Mouse (Mus musculus): ENCODE data around the gene Nelfe.
"Not testable (repeated sequence)": the region's sequence is repeated elsewhere in the genome, so short reads cannot be mapped to it uniquely, and the experiment has no call there.

Gene Nelfe

DNA sequence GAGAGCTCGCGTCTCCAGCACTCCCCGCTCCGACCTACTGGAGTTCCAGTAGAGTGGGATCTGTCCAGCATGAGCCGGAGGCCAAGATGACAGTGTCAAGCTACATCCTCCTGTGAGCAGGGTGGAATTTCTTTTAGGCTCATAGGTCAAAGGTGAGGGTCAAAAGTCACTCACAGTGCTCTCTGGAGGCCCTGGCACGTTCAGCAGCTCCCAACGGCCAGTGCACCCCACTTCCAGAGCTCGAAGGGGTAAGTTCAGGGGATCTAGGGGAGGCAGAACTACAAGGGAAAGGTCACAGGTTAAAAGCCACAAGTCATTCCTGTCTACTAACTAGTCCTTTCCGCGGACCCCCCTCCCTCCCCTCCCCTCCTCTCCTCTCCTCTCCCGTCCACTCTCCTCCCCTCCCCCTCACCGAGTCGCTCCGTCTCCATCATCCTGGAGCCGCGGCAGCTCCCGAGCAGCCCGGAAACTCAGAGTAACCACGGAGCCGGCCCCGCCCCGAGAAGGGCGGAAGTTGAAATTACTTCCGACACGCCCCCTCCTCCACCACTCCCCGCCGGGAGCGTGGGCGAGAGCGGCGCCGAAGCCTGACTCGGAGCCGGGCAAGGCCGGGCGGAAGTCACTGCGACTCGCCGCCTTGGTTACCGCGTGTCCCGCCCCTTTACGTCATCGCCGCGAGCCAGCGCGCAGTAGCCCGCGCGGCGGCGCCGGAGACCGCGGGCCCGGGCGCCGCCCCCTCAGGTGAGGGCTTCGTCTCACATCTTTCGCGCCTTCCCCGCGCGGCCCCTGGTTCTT is at the start of gene Nelfe, which contains the start of gene Skiv2l:
Nelfe (plus strand) TSS at position 670 of the 795 bp plus-strand sequence.
Skiv2l (minus strand) TSS at position 489 of the 795 bp plus-strand sequence.
- peak; percentile 97 for DNase-seq

DNA sequence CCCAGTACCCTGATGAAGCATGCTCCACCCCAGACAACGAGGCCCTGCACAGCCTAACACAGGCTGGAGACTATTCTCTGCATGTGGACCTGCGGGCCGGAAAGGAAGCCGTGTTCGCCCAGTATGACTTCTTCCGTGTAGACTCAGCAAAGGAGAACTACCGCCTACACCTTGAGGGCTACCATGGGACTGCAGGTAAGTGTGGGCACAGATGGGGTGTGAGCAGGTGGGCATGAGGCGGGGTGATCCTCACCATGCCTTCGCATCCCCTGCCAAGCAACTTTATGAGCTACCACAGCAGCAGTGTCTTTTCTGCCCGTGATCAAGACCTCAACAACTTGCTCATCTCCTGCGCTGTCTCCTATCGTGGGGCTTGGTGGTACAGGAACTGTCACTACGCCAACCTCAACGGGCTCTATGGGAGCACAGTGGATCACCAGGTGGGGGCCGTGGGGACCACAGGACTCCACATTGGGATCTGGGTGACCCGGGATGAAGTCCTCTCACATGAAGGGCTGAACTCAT is 49.3 kb upstream of the Nelfe start:
- DNase-seq, result not testable (repeated sequence)

DNA sequence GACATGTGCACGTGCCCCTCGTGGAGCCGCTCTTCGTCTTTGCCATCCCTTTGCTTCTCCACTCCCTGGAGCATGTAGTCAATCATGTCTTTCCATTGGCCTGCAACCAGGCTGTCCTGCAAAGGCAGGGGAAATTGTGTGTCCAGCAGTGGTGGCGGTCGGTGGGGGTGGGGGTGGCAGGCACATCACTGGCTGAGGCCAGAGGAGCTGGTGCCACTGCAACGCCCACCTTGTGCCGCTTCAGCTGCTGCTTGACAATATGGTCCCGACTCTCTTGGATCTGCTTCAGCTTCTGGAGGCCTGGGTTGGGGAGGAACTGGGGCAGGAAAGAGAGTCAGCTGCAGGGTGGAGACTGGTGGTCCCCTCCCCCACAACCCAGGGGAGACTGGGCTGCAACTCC is 47.4 kb upstream of the Nelfe start:
- DNase-seq, result not testable (repeated sequence)

DNA sequence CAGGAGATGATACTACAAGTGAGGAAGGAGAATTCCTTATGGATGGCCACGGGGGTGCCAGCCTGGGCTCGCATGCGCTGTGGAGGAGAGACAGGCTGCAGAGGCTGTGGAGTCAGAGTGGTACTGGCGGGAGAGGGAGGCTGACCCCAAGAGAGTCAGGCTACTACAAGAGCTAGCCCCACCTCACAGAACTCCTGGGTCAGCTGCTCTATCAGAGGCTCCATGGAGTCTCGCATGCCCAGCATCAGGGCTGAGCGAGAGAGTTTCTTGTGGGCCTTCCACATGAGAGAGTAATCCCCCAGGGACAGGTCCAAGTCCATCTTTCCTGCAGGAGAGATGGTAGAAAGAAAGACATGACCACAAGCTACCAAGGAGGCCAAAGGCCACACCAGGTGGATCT is 46.8 kb upstream of the Nelfe start:
- not testable (repeated sequence) for DNase-seq

DNA sequence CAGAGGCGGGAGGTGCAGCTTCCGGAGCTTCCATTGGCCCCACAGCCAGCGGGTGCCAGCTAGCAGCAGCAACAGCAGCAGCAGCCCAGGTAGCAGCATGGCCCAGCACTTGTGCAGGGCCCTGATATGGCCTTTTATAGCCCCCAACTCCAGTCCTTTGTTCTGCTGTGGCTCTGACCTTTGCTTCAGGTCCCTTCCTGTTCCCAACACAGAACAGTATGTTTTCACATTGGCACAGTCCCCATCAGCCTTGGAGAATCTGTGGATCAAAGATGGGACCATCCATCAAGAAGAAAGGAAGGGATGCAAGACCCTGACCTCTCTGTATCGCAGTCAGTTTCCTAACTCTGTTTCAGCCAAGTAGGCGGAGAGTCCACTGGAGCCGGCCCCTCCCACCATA is 45.9 kb upstream of the Nelfe start, which contains the start of gene Cyp21a1:
Cyp21a1 (minus strand) TSS at position 261 of the 400 bp plus-strand sequence.
- DNase-seq, result not testable (repeated sequence)

DNA sequence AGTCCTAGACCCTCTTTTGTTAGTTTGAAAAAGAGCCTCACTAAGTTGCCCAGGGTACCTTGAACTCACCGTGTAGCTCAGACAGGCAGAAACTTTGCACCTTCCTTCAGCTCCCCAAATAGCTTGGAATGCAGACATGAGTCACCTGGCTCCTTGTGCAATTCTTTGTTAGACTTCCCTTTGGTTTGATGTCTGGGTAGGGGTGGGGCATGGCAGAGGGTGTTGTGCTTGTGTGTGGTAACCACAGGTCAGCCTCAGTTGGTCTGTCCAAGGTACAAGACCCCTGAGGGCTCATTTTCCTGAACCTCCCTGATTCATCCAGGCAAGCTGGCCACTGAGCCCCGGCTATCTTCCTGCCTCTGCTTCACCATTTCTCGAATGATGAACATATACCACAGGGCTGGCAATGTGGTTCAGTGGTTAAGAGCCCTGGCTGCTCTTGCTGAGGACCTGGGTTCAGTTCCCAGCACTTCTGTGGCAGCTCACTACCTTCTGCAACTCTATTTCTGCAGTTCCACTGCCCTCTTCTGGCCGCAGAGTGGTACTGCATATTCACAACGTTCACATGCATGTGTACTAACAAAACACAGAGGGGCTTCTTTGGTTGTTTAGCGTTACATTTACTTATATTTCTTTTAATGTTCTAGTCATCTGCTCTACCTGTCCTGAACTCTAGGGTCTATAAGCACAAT is 45.2 kb upstream of the Nelfe start:
- DNase-seq, result no peak

DNA sequence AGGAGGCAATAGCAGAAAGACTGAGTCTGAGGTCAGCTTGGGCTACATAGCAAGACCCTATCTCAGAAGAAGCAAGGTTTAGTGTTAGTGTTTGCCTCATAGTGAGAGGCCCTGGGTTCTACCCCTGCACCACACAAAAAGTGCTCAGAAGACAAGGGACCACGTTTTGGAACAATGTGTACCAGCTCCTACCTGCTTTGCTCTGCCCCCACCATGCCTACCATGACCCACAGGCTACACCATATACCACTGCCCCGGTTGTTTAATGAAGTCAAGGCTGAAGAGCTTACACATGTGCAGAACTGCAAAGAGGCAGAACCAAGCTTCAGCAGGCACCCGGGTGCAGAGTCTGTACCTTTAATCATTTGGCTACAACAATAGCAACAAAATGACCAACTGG is 43.0 kb upstream of the Nelfe start:
- DNase-seq, result no peak

DNA sequence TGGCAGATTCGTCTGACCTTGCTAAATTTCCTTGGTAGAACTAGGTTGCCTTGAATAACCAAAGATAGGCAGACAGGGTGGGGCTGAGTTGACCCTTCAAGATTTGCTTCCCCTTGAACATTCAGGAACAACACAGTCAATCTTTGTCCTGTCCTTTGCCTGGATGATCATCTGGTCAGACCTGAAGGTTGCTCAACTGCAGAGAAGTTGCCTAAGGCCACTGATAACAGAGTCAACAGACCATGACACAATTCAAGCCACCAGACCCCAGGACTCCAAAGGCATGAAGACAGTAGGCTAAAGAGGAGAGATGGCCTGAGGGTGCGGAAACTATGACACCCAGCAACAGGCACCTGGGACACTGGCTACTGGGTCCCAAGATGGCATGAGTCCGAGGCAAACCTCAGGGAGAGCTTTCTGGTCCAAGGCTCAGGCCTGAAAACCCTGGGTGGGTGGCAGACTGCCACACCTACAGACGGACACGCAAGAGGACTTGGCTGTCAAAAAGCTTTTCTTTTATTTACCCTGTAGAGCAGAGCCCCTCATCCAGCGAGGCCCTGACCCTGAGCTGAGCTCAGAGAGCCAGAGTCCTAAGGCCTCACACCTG is 41.5 kb upstream of the Nelfe start:
- no peak for DNase-seq

DNA sequence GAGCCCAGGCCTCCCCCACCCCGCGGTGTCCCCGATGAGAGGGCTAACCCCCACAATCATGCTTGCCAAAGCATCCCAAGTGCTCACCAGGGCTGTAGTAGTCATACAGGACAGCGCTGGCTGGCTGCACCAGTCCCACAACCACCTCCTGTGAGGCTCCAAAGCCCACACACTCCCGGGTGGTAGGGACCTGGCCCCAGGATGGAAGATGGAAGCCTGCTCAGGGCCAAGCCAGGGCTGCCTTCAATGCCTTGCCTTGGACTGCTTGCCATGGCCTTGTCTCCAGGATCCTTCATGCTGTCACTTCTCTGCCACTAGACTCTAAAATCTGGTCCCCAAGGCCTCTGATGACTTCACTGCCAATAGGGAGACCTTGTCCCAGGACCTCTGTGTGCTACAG is 39.8 kb upstream of the Nelfe start:
- not testable (repeated sequence) for DNase-seq

DNA sequence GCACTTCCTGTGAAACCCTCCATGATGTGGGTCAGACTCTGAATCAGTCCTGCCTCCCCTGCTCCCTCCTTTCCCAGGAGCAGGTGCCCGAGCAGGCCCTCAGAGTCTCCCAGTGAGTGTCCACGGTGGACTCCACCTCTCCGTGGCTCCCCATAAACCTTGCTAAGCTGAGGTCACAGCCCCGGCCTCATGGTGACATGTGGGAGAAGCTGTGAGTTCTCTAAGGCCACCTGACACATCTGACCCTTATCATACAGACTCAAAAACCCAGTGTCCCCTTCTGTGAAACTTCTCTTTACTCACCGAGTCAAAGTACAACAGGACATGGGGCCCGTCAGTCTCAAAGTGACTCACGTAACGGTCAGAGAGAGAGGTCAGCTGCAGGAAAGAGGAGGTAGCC is 39.4 kb upstream of the Nelfe start:
- DNase-seq, result not testable (repeated sequence)

DNA sequence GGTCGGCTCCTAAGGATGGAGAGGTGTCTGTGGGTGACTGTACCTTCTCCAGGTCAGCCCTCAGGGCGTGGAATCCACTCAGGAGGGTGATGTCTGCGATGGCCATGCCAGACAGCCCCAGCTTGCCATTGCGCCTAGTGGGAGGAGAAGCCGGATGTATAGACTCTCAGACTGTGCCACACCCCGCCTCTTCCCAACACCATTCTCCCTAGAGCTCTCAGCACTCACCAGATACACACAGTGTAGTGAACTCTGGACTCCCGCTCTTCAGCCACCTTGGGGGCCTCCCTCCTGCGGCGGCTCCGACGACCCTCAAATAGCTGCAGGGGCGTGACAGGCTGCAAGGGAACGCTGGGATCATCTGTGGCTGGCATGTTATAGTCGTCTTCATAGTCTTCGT is 38.9 kb upstream of the Nelfe start:
- no peak for DNase-seq

DNA sequence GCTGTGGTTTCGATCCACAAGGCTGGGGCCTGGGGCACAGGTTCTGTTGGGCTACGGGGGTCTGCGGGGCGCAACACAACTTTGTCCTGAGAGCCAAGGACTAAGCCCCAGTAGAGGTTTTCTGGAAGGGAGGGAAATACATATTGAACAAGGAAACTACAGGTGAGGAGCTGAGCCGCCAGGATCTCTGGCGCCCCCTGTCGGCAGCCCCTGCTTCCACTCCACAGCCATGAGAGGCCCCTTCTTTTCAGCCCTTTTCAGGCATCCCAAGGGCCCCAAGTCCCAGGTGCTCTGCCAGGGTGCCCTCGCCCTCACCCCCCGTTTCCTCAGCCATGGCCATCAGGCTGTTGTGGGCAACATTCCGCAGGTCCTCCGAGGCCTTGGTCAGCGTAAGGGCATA is 36.4 kb upstream of the Nelfe start:
- peak; percentile 27 for DNase-seq

DNA sequence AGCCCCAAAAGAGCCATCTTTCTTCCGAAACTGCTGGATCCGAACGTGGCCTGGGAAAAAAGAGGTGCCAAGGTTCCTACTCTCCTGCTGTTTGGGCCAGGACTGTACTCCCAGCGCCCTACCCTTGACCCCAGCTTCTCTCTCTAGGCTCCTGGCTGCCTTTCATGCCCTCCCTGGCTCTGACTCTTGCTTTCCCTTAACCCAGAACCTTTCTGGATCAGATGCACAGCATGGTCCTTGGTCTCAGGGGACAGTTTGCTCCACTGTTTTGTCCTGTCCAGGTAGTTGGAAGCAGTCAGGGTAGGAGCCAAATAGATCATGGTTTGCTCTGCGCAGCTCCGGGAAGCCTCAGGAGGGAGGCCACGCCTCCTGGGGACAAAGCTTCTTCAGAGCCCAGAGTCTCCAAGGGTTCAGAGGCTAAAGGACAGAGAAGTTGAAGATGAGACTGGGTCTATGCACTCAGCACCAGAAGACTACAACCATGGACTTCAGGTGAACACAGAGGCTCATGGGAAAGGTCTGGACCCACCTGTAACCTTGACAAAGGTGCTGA is 35.3 kb upstream of the Nelfe start:
- DNase-seq, result no peak

DNA sequence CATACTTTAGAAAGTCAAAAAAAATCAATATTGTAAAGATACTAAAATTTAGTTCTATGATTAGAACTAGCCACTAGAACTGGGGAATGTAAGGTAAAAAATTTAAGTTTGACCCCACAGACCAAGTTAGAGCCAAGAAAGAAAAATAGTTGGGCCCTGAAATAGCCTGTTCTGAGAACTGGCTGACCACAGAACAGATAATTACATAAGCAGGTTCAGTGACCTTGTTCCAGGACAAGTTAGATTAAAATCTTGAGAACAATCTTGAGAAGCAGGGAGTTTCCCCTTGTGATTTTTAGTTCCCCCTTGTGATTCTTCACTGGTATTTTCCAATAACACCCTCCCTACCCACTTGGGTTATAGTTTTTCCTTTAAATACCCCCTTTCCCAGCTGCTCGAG is 19.4 kb upstream of the Nelfe start:
- DNase-seq, result not testable (repeated sequence)

DNA sequence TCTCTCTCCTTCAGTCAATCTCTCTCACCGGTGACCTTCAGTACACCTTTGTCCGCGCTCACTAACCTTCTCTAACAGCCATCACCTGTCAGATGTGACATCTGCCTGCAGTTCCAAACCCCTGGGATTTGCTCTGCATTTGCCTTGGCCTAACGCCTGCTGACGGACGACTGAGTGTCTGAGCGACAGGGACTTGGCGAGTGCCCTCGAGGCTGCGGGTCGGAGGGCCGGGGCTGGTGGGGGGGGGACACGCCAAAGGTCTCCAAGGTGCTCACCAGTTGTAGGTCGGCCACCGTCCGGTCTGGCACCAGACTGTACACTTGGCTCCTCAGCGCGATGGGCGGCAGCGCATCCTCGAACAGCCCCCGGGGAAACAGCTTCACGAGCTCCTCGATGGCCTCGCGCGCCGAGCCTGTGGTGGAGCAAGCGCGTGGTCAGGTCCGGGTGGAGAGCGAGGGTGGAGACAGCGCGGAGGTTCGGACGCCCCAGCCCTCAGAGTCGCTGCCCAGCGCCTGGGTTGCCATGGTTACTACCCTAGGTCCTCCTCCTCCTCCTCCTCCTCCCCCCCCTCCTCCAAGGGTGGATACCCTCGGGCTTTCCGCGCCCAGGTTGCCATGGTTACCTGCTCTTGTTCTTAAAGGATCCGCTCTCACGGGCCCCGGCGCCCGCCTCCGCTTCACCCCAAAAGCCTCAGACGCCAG is 13.9 kb upstream of the Nelfe start:
- DNase-seq, result no peak

DNA sequence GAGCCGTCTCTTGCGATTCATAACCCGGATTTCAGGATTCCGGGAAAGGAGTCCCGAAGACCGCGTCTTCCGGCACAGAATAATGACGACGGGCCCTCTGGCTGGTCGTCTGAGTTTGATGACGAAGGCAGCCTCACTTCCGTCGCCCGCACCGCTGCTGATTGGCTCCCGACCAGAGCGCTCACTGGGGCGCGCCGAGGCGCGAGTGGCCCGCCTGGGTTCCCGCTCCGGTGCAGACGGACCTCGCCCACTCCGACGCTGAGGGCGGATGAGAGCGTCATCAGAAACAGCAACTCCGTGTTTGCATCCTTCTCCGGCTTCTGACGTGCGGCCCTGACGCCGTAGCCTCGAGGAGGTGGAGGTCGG is 13.4 kb upstream of the Nelfe start, which contains the start of the genes Stk19 and Dxo:
Stk19 (minus strand) TSS at position 90 of the 366 bp plus-strand sequence.
Dxo (plus strand) TSS at position 164 of the 366 bp plus-strand sequence.
- DNase-seq, result peak; percentile 93

DNA sequence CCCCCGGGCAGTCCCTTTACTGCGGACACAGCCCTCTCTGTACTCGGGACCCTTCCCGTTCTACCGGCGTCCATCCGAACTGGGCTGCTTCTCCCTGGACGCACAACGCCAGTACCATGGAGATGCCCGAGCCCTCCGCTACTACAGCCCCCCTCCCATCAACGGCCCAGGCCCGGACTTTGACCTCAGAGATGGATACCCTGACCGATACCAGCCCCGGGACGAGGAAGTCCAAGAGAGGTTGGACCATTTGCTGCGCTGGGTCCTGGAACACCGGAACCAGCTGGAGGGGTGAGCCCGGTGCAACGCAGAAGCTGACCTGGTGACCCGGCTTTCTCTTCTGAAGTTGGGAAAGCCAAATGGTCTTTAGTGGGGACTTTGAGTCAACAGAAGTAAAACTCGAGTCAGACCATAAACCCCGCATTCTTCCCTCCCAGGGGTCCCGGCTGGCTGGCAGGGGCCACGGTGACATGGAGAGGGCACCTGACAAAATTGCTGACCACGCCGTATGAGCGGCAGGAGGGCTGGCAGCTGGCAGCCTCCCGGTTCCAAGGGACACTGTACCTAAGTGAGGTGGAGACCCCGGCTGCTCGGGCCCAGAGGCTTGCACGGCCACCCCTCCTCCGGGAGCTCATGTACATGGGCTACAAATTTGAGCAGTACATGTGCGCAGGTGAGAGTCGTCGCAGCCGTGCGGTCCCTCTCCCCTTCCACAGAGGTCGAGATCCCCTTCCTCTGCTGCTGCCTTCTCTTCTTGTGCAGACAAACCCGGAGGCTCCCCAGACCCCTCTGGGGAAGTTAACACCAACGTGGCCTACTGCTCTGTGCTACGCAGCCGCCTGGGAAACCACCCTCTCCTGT is 12.5 kb upstream of the Nelfe start:
- no peak for DNase-seq

DNA sequence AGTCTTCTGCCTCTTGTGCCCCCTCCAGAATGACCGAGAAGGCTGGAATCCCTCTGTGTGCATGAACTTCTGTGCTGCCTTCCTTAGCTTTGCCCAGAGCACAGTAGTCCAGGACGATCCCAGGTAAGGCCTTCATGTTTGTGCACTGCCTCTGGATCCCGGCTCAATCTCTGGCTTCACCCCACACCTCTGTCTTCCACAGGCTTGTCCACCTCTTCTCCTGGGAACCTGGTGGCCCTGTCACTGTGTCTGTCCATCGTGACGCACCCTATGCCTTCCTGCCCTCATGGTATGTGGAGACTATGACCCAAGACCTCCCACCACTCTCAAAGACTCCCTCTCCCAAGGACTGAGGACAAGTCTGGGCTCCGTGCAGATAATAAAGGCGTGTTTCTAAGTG is 11.4 kb upstream of the Nelfe start:
- DNase-seq, result no peak

DNA sequence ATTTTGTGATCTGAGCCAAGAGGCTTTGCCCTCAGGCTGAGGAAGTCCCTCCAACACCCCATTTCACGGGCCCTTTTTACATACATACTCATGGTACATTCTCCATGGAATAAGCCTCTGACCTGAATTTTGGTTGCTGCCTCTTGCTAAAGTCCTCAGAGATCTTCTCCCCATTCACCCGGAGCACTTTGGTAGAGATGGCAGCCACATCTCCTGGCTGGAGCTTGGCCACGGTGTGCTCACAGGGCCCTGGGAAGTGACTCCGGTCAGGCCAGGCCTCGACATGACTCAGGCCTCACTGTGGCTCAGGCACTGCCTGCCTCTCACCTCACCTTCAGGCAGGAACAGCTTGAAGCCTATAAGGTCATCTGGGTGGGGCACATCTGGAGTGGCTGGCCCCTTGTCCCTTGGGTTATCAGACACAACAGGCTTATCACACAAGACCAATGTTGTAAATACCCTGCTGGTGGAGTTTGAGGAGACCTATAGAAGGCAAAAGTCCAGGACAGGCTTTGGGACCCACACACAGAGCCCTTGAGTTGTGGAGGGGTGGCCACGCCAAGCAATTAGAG is 9.4 kb upstream of the Nelfe start:
- no peak for DNase-seq

DNA sequence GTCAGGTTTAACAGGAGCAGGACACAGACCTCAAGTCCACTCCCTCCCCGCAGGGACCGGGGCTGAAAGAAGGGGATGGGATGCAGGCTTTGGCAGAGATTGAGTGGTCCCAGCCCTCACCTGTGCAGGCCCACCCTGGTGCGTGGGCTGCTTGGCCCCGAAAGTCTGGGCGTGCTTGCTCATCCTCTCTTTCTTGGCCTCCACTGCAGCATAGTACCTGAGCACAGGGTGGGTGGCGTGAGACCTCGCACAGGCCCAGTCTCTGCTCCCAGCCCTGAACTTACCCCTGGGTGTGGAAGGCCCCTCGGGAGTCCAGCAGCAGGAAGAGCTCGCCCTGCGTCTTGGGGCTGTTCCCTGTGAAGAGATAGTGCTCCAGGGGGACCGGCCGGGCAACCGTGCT is 5.3 kb upstream of the Nelfe start:
- DNase-seq, result no peak

DNA sequence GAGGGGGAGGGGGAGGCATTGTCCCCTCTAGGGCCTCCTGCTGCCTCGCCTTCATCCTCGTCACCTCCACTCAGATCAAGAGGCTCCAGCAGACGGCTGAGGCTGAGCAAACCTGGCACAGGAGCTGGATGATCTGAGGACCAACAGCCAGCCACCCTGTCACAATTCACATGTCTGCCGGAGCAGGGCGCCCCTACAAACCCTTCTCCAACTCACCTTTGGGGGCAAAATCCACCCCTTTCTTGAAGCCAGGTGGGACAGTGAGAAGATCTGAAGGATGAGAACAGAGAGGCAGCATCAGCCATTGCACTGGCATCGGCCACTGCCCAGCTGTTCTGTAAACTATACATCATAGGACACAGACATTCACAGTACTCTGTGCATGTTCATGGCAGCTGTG is 3.0 kb upstream of the Nelfe start:
- DNase-seq, result no peak
